Mouse (Mus musculus) v-Abl transformed pro-B cells (cell line): Measurements from ENCODE around the gene Ciz1.

Experiments
- in situ Hi-C, 2 experiments: fragments of 400-800 bp; cut with MboI; formaldehyde crosslinking; loops; one replicate each; pipeline ENCODE4 v1.15.1; 2025; ENCODE audit not compliant: unreplicated experiment in 2 of 2

The Ciz1 gene

DNA sequence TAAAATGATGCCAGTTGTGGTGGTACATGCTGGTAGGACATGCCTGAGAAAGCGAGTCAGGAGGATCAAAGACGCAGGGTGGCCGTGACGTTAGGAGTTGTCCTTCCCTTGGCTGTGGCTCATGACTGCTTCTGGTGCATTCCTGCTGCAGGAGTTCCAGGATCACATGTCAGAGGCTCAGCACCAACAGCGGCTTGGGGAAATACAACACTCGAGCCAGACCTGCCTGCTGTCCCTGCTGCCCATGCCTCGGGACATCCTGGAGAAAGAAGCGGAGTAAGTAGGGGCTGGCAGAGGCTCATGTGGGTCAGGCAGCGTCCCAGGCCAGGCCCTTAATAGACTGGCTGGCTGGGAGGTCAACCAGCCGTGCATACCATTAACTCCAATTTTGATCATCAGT, 22.1 kb downstream of the Ciz1 start:
- in situ Hi-C loops = no loop called here

GRCm38 (mm10) chr2:32375317-32375940, 23.3 kb downstream of the Ciz1 start:
- in situ Hi-C loops = no loop called here

DNA sequence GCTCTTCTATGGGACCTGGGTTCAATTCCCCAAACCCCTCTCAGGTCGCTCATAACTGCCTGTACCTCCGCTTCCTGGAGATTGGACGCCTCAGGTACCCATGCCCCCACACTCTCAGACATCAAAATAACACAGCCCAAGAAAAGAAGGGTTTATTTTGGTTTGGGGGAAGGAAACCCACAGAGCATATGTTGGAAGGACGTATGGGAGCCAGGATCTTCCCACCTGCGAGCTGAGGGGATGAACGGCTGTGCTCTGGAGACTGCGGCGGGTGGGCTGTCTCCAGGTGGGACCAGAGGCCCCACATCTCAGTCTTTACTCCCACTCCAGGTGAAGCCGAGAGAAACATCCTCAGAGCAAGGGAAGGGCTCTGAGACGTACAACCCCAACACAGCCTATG, 24.8 kb downstream of the Ciz1 start:
- in situ Hi-C loops = no loop called here

DNA sequence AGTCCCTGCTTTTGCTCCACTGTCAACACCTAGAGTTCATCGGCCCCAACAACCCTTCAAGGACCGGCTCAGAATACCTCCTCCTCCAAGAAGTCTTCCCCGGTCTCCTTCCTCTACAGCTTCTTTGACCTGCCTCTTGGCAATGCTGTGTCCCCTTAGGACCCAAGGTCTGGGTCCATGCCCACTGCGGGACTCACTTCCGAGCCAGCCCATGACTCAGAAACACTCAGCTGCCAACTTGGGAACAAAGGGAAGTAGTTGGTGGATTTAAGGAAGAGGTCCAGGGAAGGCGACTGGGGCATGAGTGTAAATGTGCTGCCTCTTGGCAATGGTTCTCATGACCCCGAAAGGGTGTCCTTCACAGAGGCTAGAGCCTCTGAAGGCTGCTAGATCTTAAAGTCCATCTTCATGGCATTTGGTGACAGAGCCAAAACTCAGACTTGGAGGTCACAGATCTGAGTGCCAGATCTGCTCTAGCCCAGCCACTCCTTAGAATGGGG, 27.9 kb downstream of the Ciz1 start:
- in situ Hi-C loops = no loop called here

GRCm38 (mm10) chr2:32381141-32381774, 29.1 kb downstream of the Ciz1 start:
- in situ Hi-C loops = no loop called here

DNA sequence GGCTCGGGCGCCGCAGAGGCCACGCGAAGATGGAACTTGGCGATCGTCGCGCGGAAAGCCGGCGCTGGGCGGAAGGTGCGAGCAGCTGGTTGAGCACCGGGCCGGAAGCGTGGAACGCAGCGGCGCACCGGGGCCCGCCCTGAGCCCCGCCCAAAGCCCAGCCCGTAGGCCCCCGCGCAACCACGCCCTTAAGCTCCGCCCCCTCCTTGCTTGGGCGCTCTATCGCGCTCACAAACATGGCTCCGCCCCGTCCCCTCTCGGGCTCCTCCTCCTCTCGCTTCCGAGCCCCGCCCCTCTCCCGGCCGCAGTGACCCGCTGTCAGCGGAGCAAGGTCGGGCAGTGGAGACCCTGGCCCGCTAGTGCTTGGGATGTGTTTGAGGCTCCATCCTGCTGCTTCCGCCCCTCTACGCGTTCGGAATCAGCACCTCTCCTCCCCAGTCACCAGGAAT, 29.7 kb downstream of the Ciz1 start, which contains the start of gene 1110008P14Rik:
TSS of gene 1110008P14Rik (minus strand) at position 164 of the 449 bp plus-strand sequence.
- in situ Hi-C loops = no loop called here

GRCm38 (mm10) chr2:32382689-32383088, 30.6 kb downstream of the Ciz1 start:
- in situ Hi-C loops = no loop called here

GRCm38 (mm10) chr2:32387706-32388490, 35.8 kb downstream of the Ciz1 start, which contains the start of gene Lcn2:
TSS of gene Lcn2 (minus strand) at chr2:32388252.
- in situ Hi-C loops = no loop called here

DNA sequence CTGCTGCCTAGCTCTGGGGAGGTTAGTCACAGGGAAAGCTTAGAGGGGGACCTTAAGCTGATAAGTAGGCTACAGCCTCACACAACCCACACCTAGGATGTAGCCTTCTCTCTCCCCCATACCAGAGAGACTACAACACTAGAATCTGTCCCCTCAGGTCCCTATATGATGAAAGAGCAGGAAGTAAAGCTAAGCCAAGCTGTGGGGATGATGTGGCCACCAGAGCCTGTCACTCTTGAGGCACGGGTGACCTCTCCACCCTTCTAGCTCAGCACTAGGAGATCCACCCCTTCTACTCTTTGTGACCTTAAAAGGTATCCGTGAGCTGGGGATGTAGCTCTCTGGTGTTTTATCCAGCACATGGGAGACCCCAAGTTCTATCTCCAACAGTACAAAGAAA, 37.0 kb downstream of the Ciz1 start:
- in situ Hi-C loops = no loop called here

DNA sequence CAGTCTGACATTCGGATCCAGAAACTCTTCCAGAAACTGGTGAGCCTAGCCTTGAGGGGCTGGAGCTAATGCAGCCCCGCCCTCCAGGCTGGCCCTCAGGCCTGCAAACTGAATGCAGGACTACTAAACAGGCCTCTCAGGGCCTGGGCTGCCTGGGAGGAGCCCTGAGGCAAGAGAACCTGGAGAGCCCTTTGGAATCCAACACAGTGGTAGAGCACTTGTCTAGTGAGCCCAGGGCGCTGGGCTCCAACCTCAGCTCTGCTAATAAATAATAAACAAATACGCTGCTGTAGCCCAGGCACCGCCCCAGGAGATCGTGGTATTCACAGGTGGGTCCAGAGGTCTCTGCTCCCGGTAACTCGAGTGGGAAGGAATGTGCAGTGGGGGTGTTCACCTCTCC, 38.7 kb downstream of the Ciz1 start:
- in situ Hi-C loops = loop anchor here (5.0 to 10.0 kb wide), 3 partner anchors 79 to 256 kb away; no protein-coding TSS in a partner anchor

- in situ Hi-C loops = loop anchor here (5.0 to 10.0 kb wide), 3 partner anchors 80 to 257 kb away; no protein-coding TSS in a partner anchor
Measured at GRCm38 (mm10) chr2:32392063-32392462, 39.9 kb downstream of the Ciz1 start.

DNA sequence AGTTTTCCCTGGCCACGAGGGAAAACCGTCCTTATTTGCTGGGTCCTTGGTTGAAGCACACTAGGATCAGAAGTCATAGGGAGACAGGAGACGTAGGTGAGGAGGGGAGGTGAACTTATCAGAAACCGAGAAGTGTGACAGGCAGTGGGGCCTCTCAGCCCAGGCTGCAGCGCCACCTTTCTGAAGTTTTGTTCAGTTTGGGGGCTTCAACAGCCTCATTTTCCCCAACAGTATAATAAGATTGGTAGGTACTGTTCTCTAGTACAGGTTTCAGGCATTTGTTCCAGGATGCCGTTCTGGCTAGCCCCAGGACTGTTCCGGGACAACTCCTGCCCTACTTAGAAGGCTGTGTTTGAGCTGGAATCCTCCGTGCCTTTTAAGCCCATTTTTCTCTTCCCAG, 42.8 kb downstream of the Ciz1 start:
- in situ Hi-C loops = loop anchor here (5.0 to 10.0 kb wide), 4 partner anchors 83 to 260 kb away; no protein-coding TSS in a partner anchor

DNA sequence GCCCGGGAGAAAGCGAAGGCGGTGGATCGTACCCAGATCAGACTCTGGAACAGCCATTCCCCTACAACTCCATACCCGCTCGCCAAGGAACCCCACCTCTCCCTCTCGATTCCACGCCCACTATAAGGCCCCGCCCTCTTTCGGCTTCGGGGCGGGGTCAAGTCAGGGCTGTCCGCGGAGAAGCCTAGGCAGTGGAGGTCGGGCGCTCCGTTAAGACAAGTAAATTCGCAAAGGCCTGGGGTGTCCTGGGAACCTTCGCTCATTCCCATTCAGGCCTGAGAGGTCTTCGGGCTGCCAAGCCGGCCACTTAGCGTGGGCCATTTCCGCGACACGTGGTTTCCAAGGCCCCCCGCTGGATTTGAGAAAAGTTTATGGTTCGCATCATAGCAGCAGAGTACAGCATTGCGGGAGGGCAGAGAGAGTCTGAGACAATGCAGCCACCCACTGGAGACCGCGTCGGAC, 43.4 kb downstream of the Ciz1 start, which contains the start of gene Ptges2:
TSS of gene Ptges2 (plus strand) at position 413 of the 462 bp plus-strand sequence.
- in situ Hi-C loops = loop anchor here (5.0 to 10.0 kb wide), 3 partner anchors 91 to 261 kb away; no protein-coding TSS in a partner anchor

GRCm38 (mm10) chr2:32395946-32396621, 44.0 kb downstream of the Ciz1 start:
- in situ Hi-C loops = loop anchor here (5.0 to 10.0 kb wide), 3 partner anchors 91 to 261 kb away; no protein-coding TSS in a partner anchor

DNA sequence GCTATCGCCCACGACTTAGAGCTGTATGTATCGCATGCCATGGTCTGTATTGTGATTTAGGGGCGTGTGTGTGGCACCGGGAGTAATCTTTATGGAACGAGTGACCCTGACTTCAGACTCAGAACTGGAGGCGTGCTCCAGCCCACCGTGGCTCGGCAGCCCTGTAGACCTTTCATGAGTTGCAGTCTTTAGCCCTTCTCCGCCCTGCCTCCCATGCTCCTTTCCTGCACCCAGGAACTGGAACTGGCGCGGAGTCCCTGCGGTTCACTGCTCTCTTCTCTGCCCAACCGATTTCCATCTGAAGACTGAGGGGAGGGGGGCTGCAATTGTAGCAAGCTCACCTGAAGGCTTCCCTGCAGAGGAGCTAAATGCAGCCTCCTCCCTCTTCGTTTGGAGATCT, 44.6 kb downstream of the Ciz1 start:
- in situ Hi-C loops = loop anchor here (5.0 to 10.0 kb wide), 3 partner anchors 92 to 262 kb away; no protein-coding TSS in a partner anchor

DNA sequence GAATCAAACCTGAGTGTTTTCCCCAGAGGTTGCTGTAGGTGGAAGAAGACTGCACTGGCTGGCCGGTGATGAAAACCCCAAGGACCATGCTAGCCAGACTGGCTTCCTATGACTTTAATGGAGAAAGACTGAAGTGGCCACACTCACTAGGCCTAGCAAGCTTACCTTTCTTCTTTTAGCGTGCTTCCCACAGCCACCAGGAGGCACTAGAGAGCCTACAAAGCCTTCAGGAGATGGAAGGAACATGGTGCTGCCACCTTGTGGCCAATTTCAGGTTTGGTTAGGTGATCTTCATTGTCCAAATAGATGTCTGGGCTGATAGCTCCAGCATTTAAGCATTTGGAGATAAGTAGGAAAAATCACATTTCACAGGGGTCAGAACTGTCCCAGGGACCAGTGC, 52.5 kb downstream of the Ciz1 start:
- in situ Hi-C loops = loop anchor here (5.0 kb wide), 2 partner anchors 83 to 158 kb away; no protein-coding TSS in a partner anchor

DNA sequence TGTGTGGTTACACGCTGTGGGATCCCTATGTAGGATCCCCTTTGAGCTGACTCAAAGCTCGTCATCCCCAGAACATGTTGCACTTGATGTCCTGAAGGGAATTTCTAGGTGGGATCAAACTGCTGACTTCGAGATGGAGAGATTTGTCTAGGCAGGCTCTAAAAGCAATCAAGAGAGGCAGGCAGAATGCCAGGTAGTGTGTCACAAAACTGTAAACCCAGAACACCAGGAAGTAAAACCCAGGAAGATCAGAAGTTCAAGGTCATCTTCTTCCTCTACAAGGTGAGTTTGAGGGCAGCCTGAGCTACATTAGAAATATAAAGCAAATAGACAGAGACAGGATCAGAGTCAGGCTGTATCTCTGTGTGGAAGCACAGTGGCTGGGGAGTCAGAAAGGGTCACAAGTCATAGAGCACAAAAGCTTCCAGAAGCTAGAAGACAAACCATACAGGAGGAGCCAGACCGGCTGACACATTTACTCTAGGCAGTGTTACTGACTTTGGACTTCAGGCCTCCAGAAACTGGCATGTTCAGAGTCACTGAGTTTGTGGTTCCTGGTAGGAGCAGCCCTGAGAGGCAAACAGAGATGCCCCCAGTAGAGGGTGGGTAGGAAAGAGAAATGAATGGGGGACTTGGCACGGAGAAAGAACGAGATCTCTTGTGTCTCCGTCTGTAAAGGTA, 55.2 kb downstream of the Ciz1 start:
- in situ Hi-C loops = no loop called here

DNA sequence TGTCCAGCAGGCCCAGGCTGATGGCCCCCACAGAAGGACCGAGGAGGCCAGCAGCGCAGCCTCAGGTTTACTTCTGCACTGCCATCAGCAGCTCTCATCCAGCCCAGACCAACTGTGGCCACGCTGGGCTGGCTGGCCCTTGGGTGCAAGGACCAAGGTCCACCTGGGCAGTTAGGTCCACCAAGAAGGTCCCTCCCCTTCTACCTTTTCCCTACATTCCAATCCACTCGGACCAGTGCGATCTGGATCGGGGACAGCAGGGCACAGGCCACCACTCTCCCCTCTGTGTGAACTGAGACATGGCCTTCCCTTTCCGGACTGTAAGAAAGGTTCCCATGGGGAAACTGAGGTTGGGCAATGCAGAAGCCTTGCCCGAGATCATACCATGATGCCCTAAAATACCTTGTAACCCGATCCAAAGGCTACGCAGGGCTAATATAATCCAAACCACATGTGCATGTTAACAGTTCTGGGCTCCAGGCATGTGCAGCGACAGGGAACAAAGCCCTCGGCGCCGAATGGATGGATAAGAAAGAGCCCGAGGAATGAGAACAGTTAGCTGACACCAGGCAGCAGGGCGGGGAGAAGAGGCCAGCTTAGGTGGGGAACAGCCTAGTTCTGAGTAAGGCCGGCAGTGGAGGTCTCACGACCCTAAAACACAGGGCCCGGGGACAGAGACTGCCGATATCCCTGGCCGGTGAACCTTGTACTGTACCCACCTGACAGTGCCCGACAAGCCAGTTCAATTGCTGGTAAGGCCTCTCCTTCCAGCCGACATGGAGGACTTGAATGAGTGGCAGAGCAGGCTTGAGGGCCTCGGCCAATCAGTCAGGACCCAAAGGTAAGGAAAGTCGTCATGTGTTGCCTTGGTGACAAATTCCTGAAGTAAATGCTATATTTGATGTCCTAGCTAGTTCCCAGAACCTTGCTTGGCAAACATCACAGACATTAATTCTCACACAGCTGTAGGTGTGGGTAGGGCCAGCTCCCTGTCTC, 56.6 kb downstream of the Ciz1 start:
- in situ Hi-C loops = no loop called here
